Mouse (Mus musculus): ENCODE data around the gene Ncoa6.

The Ncoa6 gene

GRCm38 (mm10) chr2:155442916-155443315 lies 30.8 kb downstream of the Ncoa6 start:
- no peak for DNase-seq (ENCODE audit: low read depth, low spot score)

- no peak for DNase-seq (ENCODE audit: low read depth, low spot score)
Observed at GRCm38 (mm10) chr2:155436445-155436844, 37.2 kb downstream of the Ncoa6 start.

DNA sequence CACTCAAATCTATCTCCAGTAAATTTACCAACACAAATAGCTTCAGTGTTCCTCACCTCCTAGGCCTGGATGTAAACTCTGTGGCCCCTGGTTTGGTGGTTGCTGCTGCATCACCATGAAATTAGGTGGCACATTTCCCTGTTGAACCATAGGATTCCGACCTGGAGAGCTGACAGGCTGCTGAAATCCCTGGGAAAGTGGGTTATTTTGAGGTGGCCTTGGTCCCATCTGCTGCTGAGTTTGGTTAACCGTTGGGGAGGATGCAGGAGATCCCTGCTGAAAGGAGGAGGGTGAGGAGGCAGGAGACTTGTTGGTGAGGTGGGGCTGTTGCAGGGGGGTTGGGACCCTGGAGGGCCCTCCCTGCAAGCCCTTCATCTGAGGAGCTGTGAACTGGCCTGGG lies 52.8 kb downstream of the Ncoa6 start:
- DNase-seq (ENCODE audit: low read depth, low spot score): no peak

- DNase-seq (ENCODE audit: low read depth, low spot score): no peak
Observed at GRCm38 (mm10) chr2:155404635-155405034, 69.1 kb downstream of the Ncoa6 start.

GRCm38 (mm10) chr2:155401926-155402325 lies 71.8 kb downstream of the Ncoa6 start:
- DNase-seq (ENCODE audit: low read depth, low spot score): no peak

DNA sequence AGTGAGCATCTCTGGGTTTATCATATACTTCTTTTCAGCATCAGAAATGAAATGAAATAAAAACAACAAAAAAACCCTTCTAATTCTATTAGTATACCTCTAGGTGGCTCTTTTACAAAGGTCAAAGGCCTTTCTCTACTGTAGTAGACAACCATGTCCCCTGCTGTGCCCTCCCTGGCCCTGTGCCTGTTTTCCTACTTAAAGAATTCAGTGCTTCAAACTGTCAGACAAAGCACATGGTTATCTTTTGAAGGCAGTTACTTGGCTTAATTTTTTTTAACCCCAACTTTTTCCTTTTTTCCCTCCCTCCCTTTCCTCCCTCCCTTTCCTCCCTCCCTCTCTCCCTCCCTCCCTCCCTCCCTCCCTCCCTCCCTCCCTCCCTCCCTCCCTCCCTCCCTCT lies 73.4 kb downstream of the Ncoa6 start:
- DNase-seq (ENCODE audit: low read depth, low spot score): no peak

DNA sequence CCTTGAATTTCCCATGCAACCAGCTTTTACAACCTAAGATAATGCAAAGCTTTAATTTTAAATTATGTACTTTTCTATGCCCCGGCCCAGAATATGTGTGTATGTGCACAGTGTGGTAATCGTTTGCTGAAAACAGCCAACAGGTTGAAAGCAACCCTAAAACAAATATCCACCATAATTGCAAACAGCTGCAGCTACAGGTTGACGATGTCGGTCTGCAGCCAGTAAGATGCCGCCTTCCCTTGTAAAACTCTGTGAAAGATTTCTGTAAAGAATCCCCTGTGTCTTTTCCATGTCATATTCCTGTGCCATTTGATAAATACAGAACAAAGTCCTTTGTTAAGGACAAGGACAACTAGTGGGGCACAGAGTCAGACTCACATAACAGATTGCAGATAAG lies 79.1 kb downstream of the Ncoa6 start:
- DNase-seq (ENCODE audit: low read depth, low spot score): no peak

- no peak for DNase-seq (ENCODE audit: low read depth, low spot score)
Observed at GRCm38 (mm10) chr2:155388573-155388972, 85.1 kb downstream of the Ncoa6 start.

DNA sequence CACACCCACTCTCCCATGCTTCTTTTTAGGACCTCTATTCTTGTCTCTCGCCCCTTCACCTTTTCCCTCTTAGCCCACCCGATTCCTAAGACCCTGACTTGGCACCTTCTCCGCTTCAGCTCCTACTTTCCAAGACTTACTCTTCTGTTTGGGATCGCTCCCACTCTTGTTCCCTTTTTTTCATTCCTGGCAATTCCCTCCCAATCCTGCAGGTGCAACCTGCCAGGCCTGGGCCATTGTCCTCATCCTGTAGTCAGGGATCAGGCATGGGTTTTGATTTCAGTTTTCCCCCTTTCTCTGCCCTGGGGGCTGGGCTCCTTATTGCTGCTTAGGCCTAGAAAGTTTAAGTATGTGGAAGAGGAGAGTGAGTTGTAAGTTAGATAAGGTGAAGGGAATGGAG lies 86.6 kb downstream of the Ncoa6 start:
- DNase-seq (ENCODE audit: low read depth, low spot score): no peak

DNA sequence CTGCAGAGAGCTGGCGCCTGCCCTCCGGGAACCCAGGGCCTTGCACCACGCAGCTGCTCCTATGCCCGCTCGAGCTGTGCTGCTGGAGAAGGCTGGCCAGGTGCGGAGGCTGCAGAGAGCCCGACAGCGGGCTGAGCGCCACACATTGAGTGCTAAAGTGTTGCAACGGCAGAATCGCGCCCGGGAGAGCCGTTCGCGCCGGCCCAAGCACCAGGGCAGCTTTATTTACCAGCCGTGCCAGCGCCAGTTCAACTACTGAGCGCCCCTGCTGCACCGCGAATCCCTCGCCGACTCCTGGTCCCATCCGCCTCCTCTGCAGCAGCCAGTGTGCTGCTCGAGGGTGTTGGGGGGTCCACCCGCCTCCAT lies 87.2 kb downstream of the Ncoa6 start:
- DNase-seq (ENCODE audit: low read depth, low spot score): no peak

GRCm38 (mm10) chr2:155385731-155386533 lies 87.8 kb downstream of the Ncoa6 start:
- DNase-seq (ENCODE audit: low read depth, low spot score): no peak

DNA sequence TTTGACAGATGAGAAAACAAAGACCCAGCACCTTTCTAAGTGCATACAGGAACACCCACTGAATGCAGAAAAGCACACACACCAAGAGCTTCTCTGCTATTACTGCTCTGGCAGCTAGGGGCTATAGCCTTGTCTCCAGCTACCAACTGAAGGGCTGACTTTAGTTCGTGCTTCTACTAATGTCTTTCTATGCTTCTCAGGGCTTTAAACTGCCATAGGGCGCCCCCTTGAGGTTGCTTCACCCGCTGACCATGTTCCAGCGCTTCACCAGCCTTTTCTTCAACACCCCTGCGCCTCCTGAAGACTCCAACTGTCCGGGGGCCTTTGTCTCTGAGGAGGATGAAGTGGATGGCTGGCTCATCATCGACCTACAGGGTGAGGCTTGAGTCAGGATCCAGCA lies 88.6 kb downstream of the Ncoa6 start:
- DNase-seq (ENCODE audit: low read depth, low spot score): peak; percentile 42

- DNase-seq (ENCODE audit: low read depth, low spot score): no peak
Observed at GRCm38 (mm10) chr2:155382791-155383438, 90.8 kb downstream of the Ncoa6 start.

- DNase-seq (ENCODE audit: low read depth, low spot score): no peak
Observed at GRCm38 (mm10) chr2:155382332-155382700, 91.4 kb downstream of the Ncoa6 start.

- DNase-seq (ENCODE audit: low read depth, low spot score): peak; percentile 90
Observed at GRCm38 (mm10) chr2:155381643-155382331, 91.9 kb downstream of the Ncoa6 start.

- DNase-seq (ENCODE audit: low read depth, low spot score): no peak
Observed at GRCm38 (mm10) chr2:155381060-155381437, 92.6 kb downstream of the Ncoa6 start.

DNA sequence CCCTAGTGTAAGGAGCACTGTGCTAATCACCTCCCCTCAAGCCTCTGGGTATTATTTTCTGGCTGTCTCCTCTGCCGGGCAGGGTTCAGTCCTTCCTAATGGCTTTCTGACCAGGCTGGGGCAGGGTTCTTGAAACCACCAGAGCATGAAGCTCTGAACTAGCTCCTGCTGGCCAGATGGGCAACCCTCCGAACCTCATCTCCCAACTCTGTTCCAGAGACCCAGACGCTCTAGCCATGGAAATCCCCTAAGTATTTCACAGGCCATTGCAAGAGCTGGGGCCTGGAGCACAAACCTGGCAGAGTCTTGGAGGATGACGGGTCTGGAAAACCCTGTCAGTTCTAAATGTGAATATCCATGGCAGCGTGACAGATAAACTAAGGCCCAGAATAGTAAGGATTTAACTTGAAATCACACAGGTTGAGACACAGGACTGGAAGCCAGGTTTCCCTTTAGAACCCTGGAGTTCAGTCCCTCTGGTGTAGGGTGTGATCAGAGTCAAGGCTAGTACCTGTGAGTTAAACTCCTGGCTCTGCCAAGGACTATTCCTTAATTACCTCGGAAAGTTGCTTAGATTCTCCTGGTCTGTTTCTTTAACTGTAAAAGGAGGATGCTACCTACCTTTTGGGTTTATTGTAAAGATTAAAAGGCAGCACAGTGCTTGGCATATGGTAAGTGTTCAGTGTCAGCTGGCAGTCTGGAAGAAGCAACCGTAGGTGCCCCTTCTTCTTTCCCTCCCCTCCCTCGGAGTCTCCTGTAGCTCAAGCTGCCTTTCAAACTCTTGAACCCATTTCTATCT lies 93.2 kb downstream of the Ncoa6 start, which contains the start of gene Trp53inp2:
Trp53inp2 (plus strand) TSS at position 799 of the 799 bp plus-strand sequence.
- no peak for DNase-seq (ENCODE audit: low read depth, low spot score)

DNA sequence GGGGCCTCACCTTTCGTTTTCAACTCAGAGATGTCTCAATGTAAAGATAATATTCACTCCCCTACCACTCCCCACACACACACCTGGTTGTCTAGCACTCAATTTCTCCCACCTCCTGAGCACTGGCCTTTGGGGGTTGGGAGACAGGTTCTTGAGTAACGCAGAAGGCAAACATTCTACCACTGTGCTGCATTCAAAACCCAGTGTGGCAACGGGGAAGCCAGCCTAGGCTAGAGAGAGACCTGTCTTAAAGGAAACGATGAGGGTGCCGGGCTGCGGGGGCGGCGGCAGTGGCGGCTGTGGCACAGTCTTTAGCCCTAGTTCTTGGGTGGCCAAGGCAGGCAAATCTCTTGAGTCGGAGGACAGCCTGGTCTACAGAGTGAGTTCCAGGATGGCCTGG lies 97.5 kb downstream of the Ncoa6 start:
- no peak for DNase-seq (ENCODE audit: low read depth, low spot score)

DNA sequence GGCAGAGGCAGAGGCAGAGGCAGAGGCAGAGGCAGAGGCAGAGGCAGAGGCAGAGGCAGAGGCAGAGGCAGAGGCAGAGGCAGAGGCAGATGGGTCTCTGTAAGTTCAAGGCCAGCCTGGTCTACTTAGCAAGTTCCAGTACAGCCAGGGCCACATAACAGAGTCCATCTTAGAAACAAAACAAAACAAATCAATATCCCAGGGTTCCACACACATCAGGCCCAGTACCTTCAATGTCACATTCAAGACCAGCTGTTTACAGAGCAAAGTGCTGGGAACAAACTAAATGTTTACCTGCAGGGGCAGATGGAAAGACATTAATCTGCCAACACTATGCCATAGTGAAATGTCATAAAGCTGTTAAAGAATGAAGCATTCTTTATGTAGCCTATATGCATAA lies 99.2 kb downstream of the Ncoa6 start:
- DNase-seq (ENCODE audit: low read depth, low spot score): no peak

GRCm38 (mm10) chr2:155373886-155374285 lies 99.8 kb downstream of the Ncoa6 start:
- DNase-seq (ENCODE audit: low read depth, low spot score): no peak

DNA sequence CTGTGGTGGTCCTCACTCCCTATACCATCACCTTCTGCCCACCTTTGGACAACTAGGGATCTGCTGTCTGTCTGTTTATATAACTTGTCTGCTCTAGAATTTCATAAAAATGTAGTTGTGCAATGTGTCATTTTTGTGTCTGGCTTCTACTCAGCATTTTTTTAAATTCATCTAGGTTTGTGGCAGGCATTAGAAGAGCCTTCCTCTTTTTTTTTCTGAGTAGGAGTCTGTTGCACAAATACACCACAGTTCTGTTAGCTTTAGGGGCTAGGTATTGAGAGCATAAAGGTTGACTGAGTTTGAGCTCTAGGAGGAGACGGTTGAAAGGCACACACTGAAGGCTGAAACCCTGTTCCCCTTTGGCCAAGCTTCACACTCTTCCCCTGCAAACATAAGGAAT lies 100.4 kb downstream of the Ncoa6 start:
- no peak for DNase-seq (ENCODE audit: low read depth, low spot score)

DNA sequence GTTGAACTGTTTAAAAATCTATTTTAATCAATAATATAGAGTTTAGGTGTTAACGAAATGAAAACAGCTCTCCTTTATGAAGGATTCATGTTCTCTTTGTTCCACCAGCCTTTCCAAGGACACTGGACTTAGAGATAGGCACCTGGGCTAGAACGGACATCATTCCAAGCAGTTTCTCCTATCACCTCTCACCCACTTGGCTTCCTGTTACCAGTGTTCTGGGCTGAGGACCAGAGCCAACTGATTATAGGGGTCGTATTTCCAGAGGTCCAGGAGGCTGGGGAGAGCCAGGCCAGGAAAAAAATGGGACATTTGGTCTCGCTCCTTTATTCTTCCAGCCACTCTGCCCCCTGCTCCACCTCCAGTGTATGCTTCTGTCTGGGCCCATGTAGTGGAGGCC lies 101.2 kb downstream of the Ncoa6 start:
- DNase-seq (ENCODE audit: low read depth, low spot score): no peak
